Mouse (Mus musculus): Measurements from ENCODE around the gene Rassf10.

Rassf10 gene

GRCm38 (mm10) chr7:112955955-112956354 is 2.2 kb downstream of the Rassf10 start:
- in situ Hi-C loops (cut with MseI, MboI), result no loop called here

- in situ Hi-C loops (cut with MseI, MboI), result no loop called here
These were observed 3.2 kb downstream of the Rassf10 start for GRCm38 (mm10) chr7:112956961-112957360.

GRCm38 (mm10) chr7:112957630-112958029 is 3.9 kb downstream of the Rassf10 start:
- in situ Hi-C loops (cut with MseI, MboI), result no loop called here

GRCm38 (mm10) chr7:112966382-112966781 is 12.6 kb downstream of the Rassf10 start:
- in situ Hi-C loops (cut with MseI, MboI), result no loop called here

GRCm38 (mm10) chr7:112966786-112967185 is 13.0 kb downstream of the Rassf10 start:
- in situ Hi-C loops (cut with MseI, MboI), result no loop called here

GRCm38 (mm10) chr7:112983316-112983715 is 29.6 kb downstream of the Rassf10 start:
- in situ Hi-C loops (cut with MseI, MboI), result no loop called here

GRCm38 (mm10) chr7:112984704-112985577 is 31.2 kb downstream of the Rassf10 start:
- in situ Hi-C loops (cut with MseI, MboI), result no loop called here

- in situ Hi-C loops (cut with MseI, MboI), result no loop called here
These were observed 31.8 kb downstream of the Rassf10 start for GRCm38 (mm10) chr7:112985578-112985949.

- in situ Hi-C loops (cut with MseI, MboI), result no loop called here
These were observed 39.2 kb downstream of the Rassf10 start for GRCm38 (mm10) chr7:112992928-112993327.

GRCm38 (mm10) chr7:113003565-113004255 is 49.9 kb downstream of the Rassf10 start:
- in situ Hi-C loops (cut with MseI, MboI), result no loop called here

GRCm38 (mm10) chr7:113005726-113006125 is 52.0 kb downstream of the Rassf10 start:
- in situ Hi-C loops (cut with MseI, MboI), result no loop called here

Data from mouse trophoblast stem cell (cell line).